Mouse (Mus musculus) bone marrow, adult 2 months (tissue): ENCODE measurements at regions not wholly inside any gene's neighbourhood (a gene's known extent, or its start where the extent isn't known, plus 50 kb on each side); places are given as distances from the start of the nearest gene placed in this dataset.

Source experiments
- CTCF ChIP-seq: fragments of 200-500 bp; IDR thresholded peaks from 2 replicates; pipeline ENCODE4 v1.5.1; 2011; ENCODE audit warnings: low read length, control low read depth; ENCODE audit not compliant: control insufficient read depth, insufficient read depth
- POLR2A ChIP-seq: fragments of 200-500 bp; IDR thresholded peaks from 2 replicates; pipeline ENCODE4 v1.6.1; 2011; ENCODE audit warnings: low read depth, mild to moderate bottlenecking, control low read depth, low read length, borderline replicate concordance; ENCODE audit not compliant: control insufficient read depth

DNA sequence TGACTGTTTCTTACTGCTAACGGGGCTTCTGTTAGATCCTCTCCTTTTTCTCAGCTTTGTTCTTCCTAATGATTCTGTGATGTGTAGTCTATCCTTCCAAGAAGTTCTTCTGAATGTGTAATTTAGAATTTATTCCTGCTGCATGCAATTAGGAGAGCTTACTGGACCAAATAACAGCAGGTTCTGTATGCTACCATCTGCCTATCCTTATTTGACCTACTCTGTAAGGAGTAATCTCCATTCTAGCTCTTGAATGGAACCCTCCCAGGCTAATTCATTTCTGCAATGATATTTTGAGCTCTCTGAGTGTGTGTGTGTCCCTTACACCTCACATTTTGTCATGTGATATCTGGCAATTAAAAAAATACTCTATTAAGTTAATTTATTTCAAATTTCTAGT lies 201.9 kb upstream of the Got2 start:
- TF ChIP-seq POLR2A: no peak
- no peak for TF ChIP-seq CTCF
